Mouse (Mus musculus) intestine, postnatal 0 days (tissue): ENCODE data around the gene N4bp2l2. TPM values are rescaled to one million over a fixed set of nuclear protein-coding genes. Genes with fewer than 3 reads are reported as not detected.

Source experiments
- ATAC-seq: fragments of 200-750 bp; cut with Nextera tagmentation; 2 replicates; pipeline ENCODE4 v1.8.0; 2017; ENCODE audit warnings: mild to moderate bottlenecking, moderate TSS enrichment, moderate library complexity
- H3K27ac ChIP-seq: fragments of 300-500 bp; sonication (generic); 2 replicates; pipeline ENCODE4 v1.5.1; 2014; ENCODE audit warnings: mild to moderate bottlenecking, low read depth, low read length, moderate library complexity
- H3K27me3 ChIP-seq: fragments of 300-500 bp; sonication (generic); replicated peaks from 2 replicates; pipeline ENCODE4 v1.6.1; 2014; ENCODE audit warnings: low read length, mixed read lengths; ENCODE audit not compliant: control insufficient read depth, insufficient read depth
- H3K36me3 ChIP-seq: fragments of 300-500 bp; sonication (generic); 2 replicates; pipeline ENCODE4 v1.6.1; 2014; ENCODE audit warnings: mild to moderate bottlenecking, moderate library complexity; ENCODE audit not compliant: control insufficient read depth, insufficient read depth
- H3K4me1 ChIP-seq: fragments of 300-500 bp; sonication (generic); replicated peaks from 2 replicates; pipeline ENCODE4 v1.6.1; 2014; ENCODE audit warnings: antibody characterized with exemption, low read length, mixed read lengths; ENCODE audit not compliant: control insufficient read depth, insufficient read depth
- H3K4me2 ChIP-seq: fragments of 300-500 bp; sonication (generic); replicated peaks from 2 replicates; pipeline ENCODE4 v1.6.1; 2014; ENCODE audit warnings: low read depth, mild to moderate bottlenecking, moderate library complexity
- H3K4me3 ChIP-seq: fragments of 300-500 bp; sonication (generic); 2 replicates; pipeline ENCODE4 v1.5.1; 2014; ENCODE audit warnings: low read depth, low read length
- H3K9ac ChIP-seq: fragments of 300-500 bp; sonication (generic); 2 replicates; pipeline ENCODE4 v1.6.1; 2014; ENCODE audit warnings: mild to moderate bottlenecking, low read depth, low read length
- H3K9me3 ChIP-seq: fragments of 300-500 bp; sonication (generic); 2 replicates; pipeline ENCODE4 v1.6.1; 2016; ENCODE audit warnings: mixed run types; ENCODE audit not compliant: control insufficient read depth
- CTCF ChIP-seq: sonication (generic); IDR thresholded peaks from 2 replicates; pipeline ENCODE4 v1.5.1; 2016; ENCODE audit warnings: low read depth, mild to moderate bottlenecking, control low read depth, antibody characterized with exemption, moderate library complexity
- WGBS: fragments of 180-500 bp; shearing (Covaris S2); extraction: QIAGEN DNeasy Blood & Tissue Kit; methylation state at CpG from one replicate; pipeline ENCODE4 v1.1.7; 2014; 5-methylcytosine and 5-hydroxymethylcytosine counted together
- polyA plus RNA-seq: library from polyadenylated mRNA; unstranded; fragments of >200 nt; fragmentation: Nextera tagmentation; extraction: Ambion mirVana; gene quantifications from 2 replicates; pipeline ENCODE4 v1.2.1, GENCODE M21; 2015

The N4bp2l2 gene
- polyA plus RNA-seq, 1 experiment from 2014 or later: 38.3 TPM

GRCm38 (mm10) chr5:150625528-150625927 lies 40.5 kb downstream of the N4bp2l2 start:
- H3K27ac ChIP-seq: peak overlapping the region; percentile 46; the same call in 1 of the 2 replicates
- H3K9ac ChIP-seq: no peak overlapping the region
- 38% methylated on average over 7 of the region's 7 CpGs for WGBS
- no peaks in the 10 kb centered on the region for H3K36me3 ChIP-seq
- ATAC-seq: peak; percentile 98
- H3K27me3 ChIP-seq: no peaks in the 10 kb centered on the region
- no peak overlapping the region for H3K4me2 ChIP-seq
- H3K9me3 ChIP-seq: no peaks in the 10 kb centered on the region
- no peak for TF ChIP-seq CTCF
- 0 out of 2 replicates have a peak, but pooled peaks cover 2% of the 10 kb centered on the region for H3K4me1 ChIP-seq
- H3K4me3 ChIP-seq: no peak overlapping the region

GRCm38 (mm10) chr5:150622792-150623191 lies 43.2 kb downstream of the N4bp2l2 start:
- Histone ChIP-seq H3K9ac (no peak overlapping the region), H3K36me3 (no peaks in the 10 kb centered on the region), H3K27me3 (no peaks in the 10 kb centered on the region), H3K27ac (no peak overlapping the region), H3K4me2 (no peak overlapping the region), H3K9me3 (no peaks in the 10 kb centered on the region), H3K4me1 (0 out of 2 replicates have a peak, but pooled peaks cover 2% of the 10 kb centered on the region), H3K4me3 (no peak overlapping the region)
- no peak for TF ChIP-seq CTCF
- no peak for ATAC-seq
- 31% methylated on average over 1 of the region's 1 CpGs for WGBS

GRCm38 (mm10) chr5:150621592-150621991 lies 44.4 kb downstream of the N4bp2l2 start:
- Histone ChIP-seq H3K4me3 (no peak overlapping the region), H3K27ac (no peak overlapping the region), H3K27me3 (no peaks in the 10 kb centered on the region), H3K36me3 (no peaks in the 10 kb centered on the region), H3K4me1 (0 out of 2 replicates have a peak, but pooled peaks cover 2% of the 10 kb centered on the region), H3K9me3 (no peaks in the 10 kb centered on the region), H3K4me2 (no peak overlapping the region), H3K9ac (no peak overlapping the region)
- TF ChIP-seq CTCF: no peak
- 89% methylated on average over 3 of the region's 3 CpGs for WGBS
- no peak for ATAC-seq

- no peaks in the 10 kb centered on the region for H3K36me3 ChIP-seq
- no peak for ATAC-seq
- no peak for TF ChIP-seq CTCF
- H3K4me1 ChIP-seq: 0 out of 2 replicates have a peak, but pooled peaks cover 2% of the 10 kb centered on the region
- no peak overlapping the region for H3K4me2 ChIP-seq
- H3K27me3 ChIP-seq: no peaks in the 10 kb centered on the region
- no peak overlapping the region for H3K9ac ChIP-seq
- no peak overlapping the region for H3K4me3 ChIP-seq
- H3K27ac ChIP-seq: no peak overlapping the region
- WGBS: 72% methylated on average over 7 of the region's 7 CpGs
- H3K9me3 ChIP-seq: no peaks in the 10 kb centered on the region
Measured at GRCm38 (mm10) chr5:150620588-150621135, 45.3 kb downstream of the N4bp2l2 start.

GRCm38 (mm10) chr5:150618599-150619355 lies 47.2 kb downstream of the N4bp2l2 start:
- no peak for TF ChIP-seq CTCF
- no peak overlapping the region for H3K9ac ChIP-seq
- no peak overlapping the region for H3K4me2 ChIP-seq
- H3K4me3 ChIP-seq: no peak overlapping the region
- no peaks in the 10 kb centered on the region for H3K27me3 ChIP-seq
- H3K9me3 ChIP-seq: no peaks in the 10 kb centered on the region
- no peaks in the 10 kb centered on the region for H3K36me3 ChIP-seq
- H3K27ac ChIP-seq: no peak overlapping the region
- no peak for ATAC-seq
- 0 out of 2 replicates have a peak, but pooled peaks cover 2% of the 10 kb centered on the region for H3K4me1 ChIP-seq
- WGBS: 85% methylated on average over 10 of the region's 10 CpGs

- H3K9ac ChIP-seq: no peak overlapping the region
- no peak for ATAC-seq
- 56% methylated on average over 3 of the region's 3 CpGs for WGBS
- no peaks in the 10 kb centered on the region for H3K9me3 ChIP-seq
- H3K4me2 ChIP-seq: no peak overlapping the region
- H3K27ac ChIP-seq: no peak overlapping the region
- no peak overlapping the region for H3K4me3 ChIP-seq
- H3K4me1 ChIP-seq: no peaks in the 10 kb centered on the region
- H3K27me3 ChIP-seq: no peaks in the 10 kb centered on the region
- TF ChIP-seq CTCF: no peak
- H3K36me3 ChIP-seq: no peaks in the 10 kb centered on the region
Measured at GRCm38 (mm10) chr5:150616731-150617130, 49.3 kb downstream of the N4bp2l2 start.
